Mouse (Mus musculus): ENCODE results near the gene Tstd1.

- no peak for TF ChIP-seq CTCF (IDR thresholded peaks at IDR 0.05; ENCODE audit: insufficient read depth, low read length)
- TF ChIP-seq POLR2A (IDR thresholded peaks at IDR 0.05; ENCODE audit: borderline replicate concordance, extremely low read depth, low read depth, low read length), result no peak
Observed at GRCm38 (mm10) chr1:171390101-171390500, 28.6 kb upstream of the Tstd1 start.

Data from lung, adult 2 months (tissue).